Mouse (Mus musculus): ENCODE results near the gene Fam234b. TPM values are rescaled to one million over a fixed set of nuclear protein-coding genes. Genes with fewer than 3 reads are reported as not detected.

Gene Fam234b
- 6.3 and 7.4 TPM in 2 replicates for polyA plus RNA-seq (2011; ENCODE audit: insufficient read depth, insufficient read length, low read depth, missing spikeins)

DNA sequence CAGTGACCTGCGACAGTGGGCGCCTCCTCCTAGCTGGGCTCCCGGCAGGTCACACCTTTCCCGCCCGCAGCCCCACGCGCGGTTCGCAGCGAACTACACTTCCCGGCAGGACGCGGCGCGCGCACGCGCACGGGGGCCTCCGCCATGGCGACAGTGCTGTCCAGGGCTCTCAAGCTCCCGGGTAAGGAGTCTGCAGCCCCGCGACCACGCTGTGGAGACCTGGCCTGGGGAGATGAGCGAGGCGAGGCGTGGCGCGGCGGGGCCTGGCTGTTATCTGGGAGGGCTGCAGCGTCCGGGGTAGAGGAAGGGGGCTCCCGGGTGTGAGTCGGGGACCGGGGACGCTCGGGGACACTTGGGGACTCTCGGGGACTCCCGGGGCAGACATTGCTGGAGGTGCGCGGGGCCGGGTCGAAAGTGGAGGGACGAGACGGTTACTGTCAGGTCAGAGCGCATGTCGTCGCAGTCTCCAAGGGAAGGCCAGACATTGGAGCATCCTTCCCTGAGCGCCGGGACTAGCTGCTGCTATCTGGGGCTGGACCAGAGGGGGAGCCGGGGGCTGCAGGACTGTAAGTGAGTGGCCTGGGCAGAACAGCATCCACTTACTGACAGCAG is at the start of gene Fam234b, which contains the start of gene Hebp1:
Fam234b (plus strand) TSS at position 57 of the 612 bp plus-strand sequence.
Hebp1 (minus strand) TSS at position 102 of the 612 bp plus-strand sequence.
- no peaks in the 10 kb centered on the region for H3K27me3 ChIP-seq (ENCODE audit: control insufficient read depth, insufficient read depth, low read length, poor library complexity, severe bottlenecking)
- no peaks in the 10 kb centered on the region for H3K36me3 ChIP-seq (ENCODE audit: control insufficient read depth, insufficient read depth, low read length, poor library complexity, severe bottlenecking)
- H3K4me3 ChIP-seq (ENCODE audit: low read depth, low read length) = peak within 1 kb of the TSS; percentile 70
- H3K4me1 ChIP-seq (ENCODE audit: control insufficient read depth, insufficient read depth, low read length) = no peaks in the 10 kb centered on the region
- no peak within 1 kb of the TSS for H3K27ac ChIP-seq (ENCODE audit: insufficient read depth, low read length)
- H3K9me3 ChIP-seq (replicated peaks; ENCODE audit: control insufficient read depth, insufficient read depth, low read length, poor library complexity, severe bottlenecking) = no peaks in the 10 kb centered on the region
- peak within 1 kb of the TSS; percentile 64 for H3K9ac ChIP-seq (ENCODE audit: low read depth, poor library complexity, severe bottlenecking)
- TF ChIP-seq EP300 (IDR thresholded peaks at IDR 0.05; ENCODE audit: insufficient read depth, low read depth, low read length) (no peak), POLR2A (IDR thresholded peaks at IDR 0.05; ENCODE audit: insufficient read depth, low read length) (no peak), CTCF (IDR thresholded peaks at IDR 0.05; ENCODE audit: low read depth, low read length) (no peak)

DNA sequence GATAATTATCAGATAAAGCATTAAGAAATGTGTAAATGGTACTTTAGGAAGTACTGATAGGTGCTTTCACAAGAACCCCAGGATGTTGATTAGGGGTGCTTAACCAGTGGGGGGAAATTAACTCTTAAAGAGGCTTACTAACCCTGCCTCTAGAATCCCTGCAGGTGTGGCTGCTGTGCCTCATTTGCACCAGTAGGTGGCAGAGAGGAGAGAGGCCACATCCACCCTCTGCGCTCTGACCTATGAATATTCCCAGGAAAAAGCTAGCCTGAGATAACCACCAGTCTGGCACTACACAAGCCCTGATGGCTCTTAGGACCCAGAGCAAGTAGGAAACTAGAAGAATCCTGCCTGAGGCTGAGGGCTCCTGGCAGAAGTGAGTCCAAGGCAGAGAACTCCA is 49.3 kb upstream of the Fam234b start:
- no peak overlapping the region for H3K27ac ChIP-seq (ENCODE audit: insufficient read depth, low read length)
- H3K9ac ChIP-seq (ENCODE audit: low read depth, poor library complexity, severe bottlenecking) = no peak overlapping the region
- peak; percentile 74 for TF ChIP-seq CTCF (IDR thresholded peaks at IDR 0.05; ENCODE audit: low read depth, low read length)
- TF ChIP-seq POLR2A (IDR thresholded peaks at IDR 0.05; ENCODE audit: insufficient read depth, low read length) = no peak
- no peak overlapping the region for H3K4me3 ChIP-seq (ENCODE audit: low read depth, low read length)
- no peaks in the 10 kb centered on the region for H3K27me3 ChIP-seq (ENCODE audit: control insufficient read depth, insufficient read depth, low read length, poor library complexity, severe bottlenecking)
- no peaks in the 10 kb centered on the region for H3K4me1 ChIP-seq (ENCODE audit: control insufficient read depth, insufficient read depth, low read length)
- no peaks in the 10 kb centered on the region for H3K9me3 ChIP-seq (replicated peaks; ENCODE audit: control insufficient read depth, insufficient read depth, low read length, poor library complexity, severe bottlenecking)
- H3K36me3 ChIP-seq (ENCODE audit: control insufficient read depth, insufficient read depth, low read length, poor library complexity, severe bottlenecking) = no peaks in the 10 kb centered on the region

DNA sequence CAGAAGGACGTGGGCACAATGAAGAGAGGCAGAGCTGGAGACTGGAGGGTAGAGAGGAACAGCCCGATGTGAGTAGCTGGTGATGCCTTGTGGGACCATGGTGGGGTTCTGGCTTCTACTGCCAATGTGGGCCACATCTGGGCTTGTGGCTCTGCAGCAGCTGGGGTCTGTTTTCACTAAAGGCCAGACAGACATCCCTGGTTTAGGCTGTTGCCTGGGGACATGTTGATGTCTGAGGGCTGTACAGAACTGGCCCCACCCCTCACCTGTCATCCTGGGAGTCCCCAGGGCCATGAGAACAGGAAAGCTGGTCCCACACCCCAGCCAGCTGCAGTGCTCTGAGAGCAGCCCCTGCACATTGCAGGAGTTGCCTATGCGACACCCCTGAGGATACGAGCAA is 48.6 kb upstream of the Fam234b start:
- H3K4me1 ChIP-seq (ENCODE audit: control insufficient read depth, insufficient read depth, low read length) = no peaks in the 10 kb centered on the region
- no peaks in the 10 kb centered on the region for H3K9me3 ChIP-seq (replicated peaks; ENCODE audit: control insufficient read depth, insufficient read depth, low read length, poor library complexity, severe bottlenecking)
- no peaks in the 10 kb centered on the region for H3K36me3 ChIP-seq (ENCODE audit: control insufficient read depth, insufficient read depth, low read length, poor library complexity, severe bottlenecking)
- no peak overlapping the region for H3K27ac ChIP-seq (ENCODE audit: insufficient read depth, low read length)
- H3K27me3 ChIP-seq (ENCODE audit: control insufficient read depth, insufficient read depth, low read length, poor library complexity, severe bottlenecking) = no peaks in the 10 kb centered on the region
- H3K9ac ChIP-seq (ENCODE audit: low read depth, poor library complexity, severe bottlenecking) = no peak overlapping the region
- no peak overlapping the region for H3K4me3 ChIP-seq (ENCODE audit: low read depth, low read length)
- no peak for TF ChIP-seq EP300 (IDR thresholded peaks at IDR 0.05; ENCODE audit: insufficient read depth, low read depth, low read length)
- TF ChIP-seq CTCF (IDR thresholded peaks at IDR 0.05; ENCODE audit: low read depth, low read length) = no peak
- no peak for TF ChIP-seq POLR2A (IDR thresholded peaks at IDR 0.05; ENCODE audit: insufficient read depth, low read length)

DNA sequence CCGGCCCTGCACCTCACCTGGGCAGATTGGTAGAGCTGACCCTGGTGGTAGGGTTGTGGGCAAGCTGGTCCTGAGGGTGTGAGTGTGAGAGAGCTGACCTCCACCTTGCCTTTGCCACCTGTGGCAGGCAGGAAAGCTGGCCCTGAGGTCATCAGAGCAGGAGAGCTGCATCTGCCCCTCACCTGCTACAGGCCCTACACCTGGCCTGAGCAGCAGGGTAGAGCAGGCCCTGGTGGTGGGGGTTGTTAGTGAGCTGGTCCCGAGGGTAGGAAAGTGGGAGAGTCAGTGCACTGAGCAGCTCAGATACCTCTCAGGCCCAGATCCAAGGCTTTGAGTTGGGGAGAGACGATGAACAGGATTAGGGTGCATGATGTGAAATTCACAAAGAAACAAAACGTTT is 48.1 kb upstream of the Fam234b start:
- Histone ChIP-seq H3K27ac (ENCODE audit: insufficient read depth, low read length) (no peak overlapping the region), H3K36me3 (ENCODE audit: control insufficient read depth, insufficient read depth, low read length, poor library complexity, severe bottlenecking) (no peaks in the 10 kb centered on the region), H3K4me1 (ENCODE audit: control insufficient read depth, insufficient read depth, low read length) (no peaks in the 10 kb centered on the region), H3K27me3 (ENCODE audit: control insufficient read depth, insufficient read depth, low read length, poor library complexity, severe bottlenecking) (no peaks in the 10 kb centered on the region), H3K4me3 (ENCODE audit: low read depth, low read length) (no peak overlapping the region), H3K9ac (ENCODE audit: low read depth, poor library complexity, severe bottlenecking) (no peak overlapping the region), H3K9me3 (replicated peaks; ENCODE audit: control insufficient read depth, insufficient read depth, low read length, poor library complexity, severe bottlenecking) (no peaks in the 10 kb centered on the region)
- TF ChIP-seq POLR2A (IDR thresholded peaks at IDR 0.05; ENCODE audit: insufficient read depth, low read length) (no peak), EP300 (IDR thresholded peaks at IDR 0.05; ENCODE audit: insufficient read depth, low read depth, low read length) (no peak), CTCF (IDR thresholded peaks at IDR 0.05; ENCODE audit: low read depth, low read length) (no peak)

DNA sequence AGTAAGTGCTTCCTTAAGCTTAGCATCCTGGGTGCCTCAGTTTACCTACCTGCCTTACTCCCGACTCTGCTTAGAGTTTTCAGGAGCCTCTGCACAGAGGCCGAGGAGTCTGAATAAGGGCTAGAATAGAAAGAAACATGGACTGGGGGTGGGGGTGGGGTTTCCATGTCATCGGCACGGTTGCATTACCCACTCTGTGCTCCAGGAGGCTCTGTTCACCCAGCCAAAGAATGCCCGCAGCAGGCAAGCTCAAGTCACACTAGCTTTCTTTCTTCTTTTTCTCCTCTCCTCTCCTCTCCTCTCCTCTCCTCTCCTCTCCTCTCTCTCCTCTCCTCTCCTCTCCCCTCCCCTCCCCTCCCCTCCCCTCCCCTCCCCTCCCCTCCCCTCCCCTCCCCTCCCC is 47.5 kb upstream of the Fam234b start:
- H3K9ac ChIP-seq (ENCODE audit: low read depth, poor library complexity, severe bottlenecking) = no peak overlapping the region

DNA sequence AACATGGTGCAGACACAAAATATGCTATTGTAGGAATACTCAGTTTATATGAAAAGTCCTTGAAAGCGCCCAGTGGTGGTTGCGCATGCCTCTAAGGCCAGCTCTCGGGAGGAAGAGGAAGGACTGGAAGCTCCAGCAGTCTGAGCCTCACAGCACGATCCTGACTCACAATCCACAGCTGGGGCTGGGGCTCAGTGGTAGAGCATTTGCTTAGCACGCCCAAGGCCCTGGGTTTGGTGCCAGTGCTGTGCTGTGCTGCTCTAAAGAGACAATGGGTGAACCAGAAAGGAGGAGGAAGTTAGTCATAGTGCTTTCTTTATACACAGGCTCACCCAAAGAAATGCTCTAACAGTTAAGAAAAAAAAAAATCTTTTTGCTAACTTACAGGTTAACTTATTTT is 44.1 kb upstream of the Fam234b start:
- Histone ChIP-seq H3K4me3 (ENCODE audit: low read depth, low read length) (no peak overlapping the region), H3K36me3 (ENCODE audit: control insufficient read depth, insufficient read depth, low read length, poor library complexity, severe bottlenecking) (no peaks in the 10 kb centered on the region), H3K27ac (ENCODE audit: insufficient read depth, low read length) (no peak overlapping the region), H3K9me3 (replicated peaks; ENCODE audit: control insufficient read depth, insufficient read depth, low read length, poor library complexity, severe bottlenecking) (no peaks in the 10 kb centered on the region), H3K27me3 (ENCODE audit: control insufficient read depth, insufficient read depth, low read length, poor library complexity, severe bottlenecking) (no peaks in the 10 kb centered on the region), H3K4me1 (ENCODE audit: control insufficient read depth, insufficient read depth, low read length) (no peaks in the 10 kb centered on the region), H3K9ac (ENCODE audit: low read depth, poor library complexity, severe bottlenecking) (no peak overlapping the region)
- no peak for TF ChIP-seq CTCF (IDR thresholded peaks at IDR 0.05; ENCODE audit: low read depth, low read length)
- no peak for TF ChIP-seq POLR2A (IDR thresholded peaks at IDR 0.05; ENCODE audit: insufficient read depth, low read length)

More for the DNA sequence above, 47.5 kb upstream of the Fam234b start:
- Histone ChIP-seq H3K4me1 (ENCODE audit: control insufficient read depth, insufficient read depth, low read length) (no peaks in the 10 kb centered on the region), H3K27ac (ENCODE audit: insufficient read depth, low read length) (no peak overlapping the region), H3K9me3 (replicated peaks; ENCODE audit: control insufficient read depth, insufficient read depth, low read length, poor library complexity, severe bottlenecking) (no peaks in the 10 kb centered on the region), H3K27me3 (ENCODE audit: control insufficient read depth, insufficient read depth, low read length, poor library complexity, severe bottlenecking) (no peaks in the 10 kb centered on the region), H3K36me3 (ENCODE audit: control insufficient read depth, insufficient read depth, low read length, poor library complexity, severe bottlenecking) (no peaks in the 10 kb centered on the region), H3K4me3 (ENCODE audit: low read depth, low read length) (no peak overlapping the region)
- TF ChIP-seq CTCF (IDR thresholded peaks at IDR 0.05; ENCODE audit: low read depth, low read length) = peak; percentile 75
- no peak for TF ChIP-seq EP300 (IDR thresholded peaks at IDR 0.05; ENCODE audit: insufficient read depth, low read depth, low read length)
